Mouse (Mus musculus) lung, postnatal 0 days (tissue): ENCODE data around the gene Slc6a20b. TPM values are rescaled to one million over a fixed set of nuclear protein-coding genes. Genes with fewer than 3 reads are reported as not detected.

Experiments used
- ATAC-seq: fragments of 200-750 bp; cut with Nextera tagmentation; 2 replicates; pipeline ENCODE4 v1.8.0; 2017; ENCODE audit warnings: moderate library complexity
- DNase-seq: peaks from one replicate; pipeline ENCODE4 v3.0.0-alpha.2; 2016; ENCODE audit warnings: low spot score
- H3K27ac ChIP-seq: fragments of 300-500 bp; sonication (generic); 2 replicates; pipeline ENCODE4 v1.5.1; 2014; ENCODE audit warnings: antibody characterized with exemption, mild to moderate bottlenecking, low read length, mixed read lengths
- H3K27me3 ChIP-seq: fragments of 300-500 bp; sonication (generic); replicated peaks from 2 replicates; pipeline ENCODE4 v1.6.1; 2014; ENCODE audit warnings: low read length, mixed read lengths; ENCODE audit not compliant: insufficient read depth
- H3K36me3 ChIP-seq: fragments of 300-500 bp; sonication (generic); 2 replicates; pipeline ENCODE4 v1.6.1; 2014; ENCODE audit warnings: low read length, mixed read lengths; ENCODE audit not compliant: insufficient read depth
- H3K4me1 ChIP-seq: fragments of 300-500 bp; sonication (generic); 2 replicates; pipeline ENCODE4 v1.6.1; 2014; ENCODE audit warnings: antibody characterized with exemption, low read depth, low read length, mixed read lengths; ENCODE audit not compliant: insufficient read depth
- H3K4me2 ChIP-seq: fragments of 300-500 bp; sonication (generic); replicated peaks from 2 replicates; pipeline ENCODE4 v1.6.1; 2014; ENCODE audit warnings: low read depth, mild to moderate bottlenecking, low read length, moderate library complexity, mixed read lengths
- H3K4me3 ChIP-seq: fragments of 300-500 bp; sonication (generic); 2 replicates; pipeline ENCODE4 v1.5.1; 2014; ENCODE audit warnings: low read depth, low read length
- H3K9ac ChIP-seq: fragments of 300-500 bp; sonication (generic); replicated peaks from 2 replicates; pipeline ENCODE4 v1.6.1; 2014; ENCODE audit warnings: low read depth, mild to moderate bottlenecking
- H3K9me3 ChIP-seq: fragments of 300-500 bp; sonication (generic); 2 replicates; pipeline ENCODE4 v1.6.1; 2016; ENCODE audit warnings: low read length, mixed read lengths
- CTCF ChIP-seq: IDR thresholded peaks from 2 replicates; pipeline ENCODE4 v1.5.1; 2016; ENCODE audit warnings: antibody characterized with exemption, mild to moderate bottlenecking
- EP300 ChIP-seq: IDR thresholded peaks from 2 replicates; pipeline ENCODE4 v1.6.1; 2016; ENCODE audit warnings: antibody characterized with exemption, mild to moderate bottlenecking, control low read depth
- WGBS: fragments of 180-500 bp; shearing (Covaris S2); extraction: QIAGEN DNeasy Blood & Tissue Kit; methylation state at CpG from one replicate; pipeline ENCODE4 v1.1.7; 2014; 5-methylcytosine and 5-hydroxymethylcytosine counted together
- polyA plus RNA-seq: library from polyadenylated mRNA; unstranded; fragments of >200 nt; fragmentation: Nextera tagmentation; extraction: Ambion mirVana; gene quantifications from 2 replicates; pipeline ENCODE4 v1.2.1, GENCODE M21; 2015

Gene Slc6a20b
- polyA plus RNA-seq, 1 experiment from 2014 or later = 0.12 TPM

GRCm38 (mm10) chr9:123597376-123597775 lies 35.0 kb downstream of the Slc6a20b start:
- Histone ChIP-seq H3K4me2 (no peak overlapping the region), H3K27ac (no peak overlapping the region), H3K9ac (no peak overlapping the region), H3K27me3 (no peaks in the 10 kb centered on the region), H3K4me1 (no peaks in the 10 kb centered on the region), H3K9me3 (no peaks in the 10 kb centered on the region), H3K36me3 (peaks cover 9% of the 10 kb centered on the region), H3K4me3 (no peak overlapping the region)
- ATAC-seq = no peak
- 96% methylated on average over 2 of the region's 2 CpGs for WGBS
- TF ChIP-seq CTCF = no peak
- TF ChIP-seq EP300 = no peak
- DNase-seq = no peak

- WGBS = 95% methylated on average over 2 of the region's 2 CpGs
- Histone ChIP-seq H3K9me3 (no peaks in the 10 kb centered on the region), H3K9ac (no peak overlapping the region), H3K27me3 (no peaks in the 10 kb centered on the region), H3K4me3 (no peak overlapping the region), H3K4me1 (no peaks in the 10 kb centered on the region), H3K4me2 (no peak overlapping the region), H3K27ac (no peak overlapping the region), H3K36me3 (peaks cover 9% of the 10 kb centered on the region)
- ATAC-seq (no peak), DNase-seq (no peak)
- TF ChIP-seq CTCF (no peak), EP300 (no peak)
Measured at GRCm38 (mm10) chr9:123596910-123597309, 35.5 kb downstream of the Slc6a20b start.

DNA sequence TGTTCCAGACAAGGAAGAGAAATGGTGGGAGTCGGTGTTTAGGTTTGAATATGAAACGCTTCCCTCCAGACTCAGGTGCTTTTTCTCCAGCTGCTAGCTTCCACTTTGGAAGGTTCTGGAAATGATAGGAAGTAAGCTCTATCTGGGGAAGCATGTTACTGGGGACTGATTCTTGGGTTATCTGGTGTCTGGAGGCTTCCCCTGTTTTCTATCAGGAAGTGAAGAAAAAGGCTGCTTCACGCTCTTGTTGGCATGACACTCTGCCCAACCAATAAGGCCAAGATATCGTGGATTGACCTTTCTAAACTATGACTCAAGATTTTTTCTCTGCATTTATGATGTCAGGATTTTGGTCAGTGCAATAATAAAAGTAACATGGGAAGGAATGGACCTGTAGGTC lies 37.2 kb downstream of the Slc6a20b start:
- no peak overlapping the region for H3K9ac ChIP-seq
- H3K27me3 ChIP-seq = no peaks in the 10 kb centered on the region
- no peak overlapping the region for H3K4me2 ChIP-seq
- DNase-seq (no peak), ATAC-seq (no peak)
- no peak overlapping the region for H3K4me3 ChIP-seq
- H3K27ac ChIP-seq = no peak overlapping the region
- H3K36me3 ChIP-seq = peaks cover 12% of the 10 kb centered on the region
- TF ChIP-seq EP300 (no peak), CTCF (no peak)
- no peaks in the 10 kb centered on the region for H3K9me3 ChIP-seq
- no peaks in the 10 kb centered on the region for H3K4me1 ChIP-seq
- WGBS = 95% methylated on average over 4 of the region's 4 CpGs

- WGBS = 71% methylated on average over 7 of the region's 7 CpGs
- TF ChIP-seq CTCF (no peak), EP300 (no peak)
- no peaks in the 10 kb centered on the region for H3K4me1 ChIP-seq
- no peak overlapping the region for H3K9ac ChIP-seq
- no peaks in the 10 kb centered on the region for H3K9me3 ChIP-seq
- ATAC-seq (no peak), DNase-seq (no peak)
- H3K4me2 ChIP-seq = no peak overlapping the region
- H3K27me3 ChIP-seq = no peaks in the 10 kb centered on the region
- no peak overlapping the region for H3K4me3 ChIP-seq
- peaks cover 8% of the 10 kb centered on the region for H3K36me3 ChIP-seq
- no peak overlapping the region for H3K27ac ChIP-seq
Measured at GRCm38 (mm10) chr9:123589240-123589910, 43.0 kb downstream of the Slc6a20b start.

- 85% methylated on average over 10 of the region's 10 CpGs for WGBS
- TF ChIP-seq EP300 (no peak), CTCF (no peak)
- Histone ChIP-seq H3K27me3 (no peaks in the 10 kb centered on the region), H3K27ac (no peak overlapping the region), H3K9ac (no peak overlapping the region), H3K4me3 (no peak overlapping the region), H3K4me1 (no peaks in the 10 kb centered on the region), H3K9me3 (no peaks in the 10 kb centered on the region), H3K36me3 (peaks cover 20% of the 10 kb centered on the region; the same call in 1 of the 2 replicates), H3K4me2 (no peak overlapping the region)
- DNase-seq = no peak
- ATAC-seq = no peak
Measured at GRCm38 (mm10) chr9:123577360-123578192, 54.8 kb downstream of the Slc6a20b start.

- Histone ChIP-seq H3K27me3 (no peaks in the 10 kb centered on the region), H3K4me2 (no peak overlapping the region), H3K27ac (no peak overlapping the region), H3K4me3 (no peak overlapping the region), H3K36me3 (peaks cover 40% of the 10 kb centered on the region), H3K9ac (no peak overlapping the region), H3K9me3 (no peaks in the 10 kb centered on the region), H3K4me1 (no peaks in the 10 kb centered on the region)
- DNase-seq = no peak
- 53% methylated on average over 3 of the region's 3 CpGs for WGBS
- no peak for TF ChIP-seq EP300
- TF ChIP-seq CTCF = no peak
- ATAC-seq = no peak
Measured at GRCm38 (mm10) chr9:123554599-123554998, 77.8 kb downstream of the Slc6a20b start.

Other genes with a start within 250 kb of the Slc6a20b start
- gene Limd1, start 153.9 kb downstream of the Slc6a20b start, polyA plus RNA-seq = 56.3 and 61.9 TPM in 2 replicates
- gene Sacm1l, start 102.8 kb downstream of the Slc6a20b start, polyA plus RNA-seq = 38.6 and 41.2 TPM in 2 replicates
- 0.29 and 0.35 TPM in 2 replicates for gene Ccr9, start 45.9 kb upstream of the Slc6a20b start, polyA plus RNA-seq
- 0.12 and 0.24 TPM in 2 replicates for gene Slc6a20a, start 46.3 kb upstream of the Slc6a20b start, polyA plus RNA-seq
- 38.6 and 38.7 TPM in 2 replicates for gene Lztfl1, start 85.1 kb upstream of the Slc6a20b start, polyA plus RNA-seq
- gene Cxcr6, start 173.9 kb upstream of the Slc6a20b start, polyA plus RNA-seq = 0.39 and 0.49 TPM in 2 replicates
- gene Fyco1, start 219.3 kb upstream of the Slc6a20b start, polyA plus RNA-seq = 9.2 and 11.9 TPM in 2 replicates
- gene Xcr1, start 229.5 kb upstream of the Slc6a20b start, polyA plus RNA-seq = 0.02 and 0.06 TPM in 2 replicates